Mouse (Mus musculus) adrenal gland, adult 2 months (tissue): ENCODE results near the gene Fam78b. TPM values are rescaled to one million over a fixed set of nuclear protein-coding genes. Genes with fewer than 3 reads are reported as not detected.
A peak's percentile ranks its signal among the peaks of the same experiment; 100 is the strongest.

Source experiments
- DNase-seq: peaks from one replicate; pipeline ENCODE4 v3.0.0; 2021
- polyA plus RNA-seq: library from polyadenylated mRNA; depleted of rRNA; stranded (reverse); fragments of >200 nt; gene quantifications from 2 replicates; pipeline ENCODE4 v1.2.3, GENCODE M21; 2012
- total RNA-seq, 2 experiments: library from RNA; stranded (reverse); gene quantifications; 2 replicates each; pipeline ENCODE4 v1.2.3; 2021

The Fam78b gene
- total and polyA plus RNA-seq, 3 experiments: 4.1 to 6.9 (median 6.4) TPM

DNA sequence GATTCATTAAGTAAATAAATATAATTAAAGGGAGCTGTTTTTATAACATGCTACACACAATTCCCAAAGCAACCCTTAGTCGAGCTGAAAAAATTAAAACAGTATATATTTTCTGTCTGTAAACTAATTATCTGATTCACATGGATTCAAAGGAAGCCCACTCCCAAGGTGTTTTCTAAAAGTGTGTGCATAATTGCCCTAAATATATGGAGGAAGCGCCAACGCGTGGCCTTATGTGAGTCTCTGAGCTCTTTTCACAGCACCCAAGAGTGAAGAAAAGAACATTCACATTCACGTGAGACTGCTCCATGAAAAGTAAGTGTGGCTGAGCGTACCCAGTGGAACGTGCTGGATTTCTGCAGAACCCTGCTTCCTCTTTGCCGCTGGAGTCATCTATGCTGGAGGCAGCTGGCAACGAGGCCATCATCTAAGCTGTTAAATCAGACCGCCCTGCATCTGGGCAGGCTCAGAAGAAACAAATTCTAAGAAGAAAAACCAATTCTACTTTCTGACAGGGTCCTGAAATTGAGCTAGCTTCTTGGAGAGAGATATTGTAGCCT lies 93.5 kb downstream of the Fam78b start:
- no peak for DNase-seq

DNA sequence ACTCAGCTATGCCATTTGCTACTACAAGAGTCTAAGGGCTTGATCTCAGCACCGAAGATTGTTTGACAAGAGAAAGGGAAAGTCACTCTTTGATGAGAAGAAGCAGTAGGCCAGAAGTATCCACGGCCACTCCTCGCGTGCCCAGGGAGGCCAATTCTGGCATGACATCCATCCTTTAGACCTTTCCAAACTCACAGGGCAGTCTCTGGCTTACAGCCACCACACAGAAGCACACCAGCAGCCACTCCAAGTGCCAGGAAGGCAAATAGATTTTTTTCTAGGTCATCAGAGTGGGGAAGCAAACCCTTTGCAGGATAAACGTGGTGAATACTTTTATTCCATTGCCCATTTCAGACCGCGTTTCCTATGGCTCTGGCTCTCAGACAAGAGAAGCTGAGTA lies 97.5 kb downstream of the Fam78b start:
- no peak for DNase-seq

DNA sequence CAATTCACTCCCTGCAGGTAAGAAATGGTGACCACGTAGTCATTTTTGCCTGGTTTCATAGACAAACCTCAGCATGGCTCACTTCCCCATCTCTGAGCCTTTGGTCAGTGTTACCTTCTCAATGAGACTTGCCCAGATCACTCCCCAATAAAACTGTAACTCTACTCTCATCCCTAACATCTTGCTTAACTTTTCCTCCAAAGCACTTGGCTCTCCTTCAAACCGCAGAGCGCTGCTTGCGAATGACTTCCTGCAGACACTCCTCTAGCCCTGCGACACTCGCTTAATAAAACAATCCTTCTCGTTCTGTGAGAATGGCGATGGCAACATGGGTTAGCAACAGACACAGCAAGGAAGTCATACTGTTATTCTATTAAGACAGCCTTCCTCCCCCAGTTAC lies 100.8 kb downstream of the Fam78b start:
- no peak for DNase-seq

DNA sequence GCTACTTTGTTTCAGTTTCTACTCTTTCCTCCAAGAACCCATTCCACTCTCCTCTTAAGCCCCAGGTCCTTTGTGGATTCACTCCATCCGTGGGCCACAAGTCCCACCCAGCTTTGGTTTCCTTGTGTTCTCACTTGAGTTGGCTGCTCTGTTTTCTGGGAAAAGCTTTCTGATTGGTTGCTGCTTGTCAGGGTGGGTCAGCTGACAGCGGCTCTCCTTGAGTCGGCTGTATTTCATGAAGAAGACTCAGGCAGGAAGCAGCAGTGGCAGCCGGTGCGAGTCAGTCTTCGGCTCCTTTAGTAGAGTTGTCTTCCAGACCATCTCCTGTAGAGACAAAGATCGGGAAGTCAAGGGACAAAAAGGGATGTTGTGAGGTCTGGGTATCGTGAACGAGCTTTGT lies 101.3 kb downstream of the Fam78b start:
- no peak for DNase-seq

DNA sequence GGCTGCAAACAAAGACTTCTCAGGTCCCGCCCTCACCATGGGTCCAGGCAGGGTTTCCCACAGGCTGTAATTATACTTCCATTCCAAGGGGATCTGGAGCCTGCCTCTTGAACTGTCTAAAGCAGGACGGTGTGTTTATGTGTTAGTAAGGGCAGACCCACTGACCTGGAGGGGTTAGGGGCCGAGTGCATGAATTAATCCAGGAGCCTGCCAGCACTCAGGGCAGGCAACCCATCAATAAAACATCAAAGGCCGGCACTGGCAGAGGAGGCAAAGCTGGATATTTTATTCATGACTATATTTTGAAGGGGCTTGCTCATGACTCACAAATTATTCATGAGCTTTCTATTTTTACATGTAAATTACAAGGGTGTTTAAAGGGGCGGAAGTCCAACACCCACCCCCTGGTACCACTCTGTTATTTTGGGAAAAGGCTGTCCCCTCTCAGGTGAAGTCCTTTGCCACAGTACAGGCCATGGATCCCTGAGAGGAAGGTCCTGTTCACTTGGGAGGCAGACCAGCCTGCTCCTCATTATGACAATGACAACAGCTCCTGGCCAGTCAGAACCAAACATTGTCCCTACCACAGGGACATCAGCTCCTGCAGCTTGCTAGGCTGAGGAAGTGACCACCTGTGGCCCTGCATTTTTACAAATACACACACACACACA lies 103.9 kb downstream of the Fam78b start:
- peak; percentile 20 for DNase-seq

DNA sequence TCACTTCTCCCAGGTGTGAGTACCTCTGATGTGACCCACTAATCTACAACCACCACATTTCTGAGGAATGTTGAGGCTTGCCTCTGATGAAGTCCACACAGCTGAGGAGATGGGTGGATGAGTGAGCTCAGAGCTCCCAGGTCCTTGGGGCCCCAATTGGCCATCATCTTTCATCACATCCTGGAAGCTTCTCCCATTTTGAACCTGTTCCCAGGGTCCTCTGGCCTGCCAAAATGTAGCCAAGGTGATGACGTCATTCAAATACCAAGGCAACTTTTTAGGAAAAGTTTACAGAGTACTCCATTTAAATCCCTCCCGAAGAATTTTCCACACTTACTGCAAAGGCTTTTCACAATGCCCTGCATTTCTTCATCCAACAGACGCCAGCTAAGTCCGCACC lies 104.7 kb downstream of the Fam78b start:
- no peak for DNase-seq

DNA sequence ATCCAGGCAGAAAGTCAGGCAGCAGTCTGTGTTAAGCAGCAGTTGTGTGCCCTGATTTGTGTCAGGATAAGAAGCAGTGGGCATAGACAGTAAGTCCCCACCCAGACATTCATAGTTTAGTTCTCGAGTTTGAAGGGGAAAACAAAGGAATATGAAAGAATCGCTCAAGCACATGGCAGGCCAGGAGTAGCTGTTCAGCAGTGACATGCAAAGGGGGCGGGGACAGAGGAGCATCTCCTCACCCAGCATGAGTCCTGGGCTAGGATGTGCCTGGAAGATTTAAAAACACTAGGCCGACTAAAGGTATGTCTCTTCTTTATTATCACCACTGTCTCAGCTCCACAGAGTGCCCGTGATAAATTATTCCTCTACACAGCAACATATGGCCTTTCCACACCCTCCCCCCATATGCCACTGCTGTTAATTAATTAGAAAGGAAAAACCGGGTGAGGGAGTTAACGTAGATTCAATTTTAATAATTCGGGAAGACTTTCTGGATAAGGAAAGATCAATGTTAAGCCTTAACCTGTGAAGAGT lies 107.8 kb downstream of the Fam78b start:
- DNase-seq: no peak

DNA sequence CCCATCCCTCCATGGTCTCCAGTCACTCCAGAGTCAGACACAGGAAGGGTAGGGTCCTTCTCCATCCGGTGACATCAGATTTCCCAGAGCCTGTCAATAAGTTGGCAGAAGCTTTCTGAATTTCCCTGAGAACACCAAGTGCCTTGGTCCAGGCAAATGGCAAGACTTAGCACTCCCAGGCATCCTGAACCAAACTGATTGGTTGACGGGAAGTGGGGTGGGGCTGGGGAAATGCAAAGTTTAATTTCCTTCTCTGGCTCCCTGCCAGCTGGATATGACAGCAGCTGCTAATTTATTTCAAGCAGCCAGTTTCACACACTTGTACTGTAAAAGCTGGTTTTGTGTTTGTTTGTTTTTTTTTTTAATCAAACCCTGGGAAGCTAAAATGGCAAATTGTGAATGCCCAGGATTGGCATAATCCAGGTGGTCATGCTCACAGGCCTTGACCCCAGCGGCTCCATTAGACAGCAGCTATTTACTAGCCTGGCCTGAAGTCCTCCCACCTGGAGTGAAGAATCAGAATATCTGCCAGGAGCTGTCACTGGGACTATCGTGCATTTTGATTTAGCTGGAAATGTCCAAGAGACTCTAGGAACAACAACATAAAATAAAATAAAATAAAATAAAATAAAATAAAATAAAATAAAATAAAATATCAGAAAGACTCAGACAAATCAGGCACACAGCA lies 113.3 kb downstream of the Fam78b start:
- no peak for DNase-seq

DNA sequence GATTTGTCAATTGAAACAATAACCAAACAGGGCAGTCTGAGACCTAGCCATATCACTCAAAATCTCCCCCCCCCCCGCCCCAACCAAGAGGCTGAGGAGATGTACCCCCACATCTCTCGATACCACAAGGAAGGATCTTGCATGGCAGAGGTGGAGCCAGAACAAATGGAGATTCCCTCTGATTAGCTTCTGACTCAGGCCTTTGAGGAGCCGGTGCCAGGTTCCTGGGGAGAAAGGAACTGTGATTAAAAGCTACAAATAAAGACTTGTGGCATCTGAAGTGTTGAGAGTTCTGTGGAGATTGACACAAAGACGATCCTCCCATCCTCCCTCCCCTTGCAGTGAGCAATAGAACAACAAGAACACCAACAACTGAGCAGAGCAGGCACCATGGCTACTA lies 113.9 kb downstream of the Fam78b start:
- DNase-seq: no peak

DNA sequence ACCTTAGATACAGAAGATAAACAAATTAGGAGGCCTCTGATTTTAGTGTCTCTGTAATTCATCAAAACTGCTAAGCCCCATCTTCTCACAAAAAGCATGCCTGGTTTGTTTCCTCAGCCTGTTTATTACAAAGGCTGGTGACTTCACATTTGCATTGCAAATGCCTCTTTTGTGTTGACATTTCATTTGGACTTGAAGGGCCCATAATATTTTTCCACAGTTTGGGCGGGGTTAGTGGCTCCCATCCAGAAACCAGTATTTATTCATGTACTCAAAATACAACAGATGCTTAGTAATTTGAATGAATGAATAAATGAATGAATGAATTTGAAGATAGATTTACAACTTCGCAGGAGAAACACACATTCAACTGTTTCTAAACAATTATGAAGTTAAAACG lies 115.5 kb downstream of the Fam78b start:
- DNase-seq: no peak

DNA sequence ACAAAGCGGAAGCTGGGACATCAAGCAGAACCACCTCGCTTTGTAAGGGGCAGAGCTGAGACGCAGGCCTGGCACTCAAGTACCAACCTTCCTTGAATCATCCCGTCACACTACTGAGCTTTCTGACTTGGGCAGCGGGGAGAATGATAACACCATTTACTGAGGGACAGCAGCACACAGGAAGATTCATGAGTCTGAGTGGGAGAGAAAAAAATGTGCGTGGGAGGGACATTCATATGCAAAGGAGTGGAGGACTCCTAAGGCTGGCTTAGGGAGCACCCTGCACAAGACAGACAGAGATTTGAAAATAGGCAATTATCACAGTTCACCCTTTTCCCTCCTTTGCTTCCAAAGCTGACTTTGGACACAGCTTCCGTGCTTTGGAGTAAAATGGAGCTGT lies 117.8 kb downstream of the Fam78b start:
- DNase-seq: no peak

DNA sequence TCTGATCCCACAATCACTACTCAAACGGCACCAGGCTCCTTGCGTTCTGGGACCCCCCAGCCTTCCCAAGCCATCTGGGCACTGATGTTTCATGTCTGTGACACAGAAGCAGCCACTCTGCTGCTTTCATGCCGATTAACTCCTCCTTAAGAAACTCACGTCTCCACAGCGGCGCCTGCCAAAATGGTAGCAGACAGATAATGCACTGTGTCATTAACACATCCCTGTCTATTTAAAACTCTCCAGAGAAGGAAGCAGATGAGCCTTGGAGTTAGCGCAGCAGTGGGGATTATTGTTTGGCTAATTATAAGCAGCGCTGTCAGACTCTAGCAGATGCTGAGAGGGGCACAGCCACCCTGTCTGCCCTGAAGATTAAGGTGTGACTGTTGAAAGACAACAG lies 118.2 kb downstream of the Fam78b start:
- DNase-seq: no peak

DNA sequence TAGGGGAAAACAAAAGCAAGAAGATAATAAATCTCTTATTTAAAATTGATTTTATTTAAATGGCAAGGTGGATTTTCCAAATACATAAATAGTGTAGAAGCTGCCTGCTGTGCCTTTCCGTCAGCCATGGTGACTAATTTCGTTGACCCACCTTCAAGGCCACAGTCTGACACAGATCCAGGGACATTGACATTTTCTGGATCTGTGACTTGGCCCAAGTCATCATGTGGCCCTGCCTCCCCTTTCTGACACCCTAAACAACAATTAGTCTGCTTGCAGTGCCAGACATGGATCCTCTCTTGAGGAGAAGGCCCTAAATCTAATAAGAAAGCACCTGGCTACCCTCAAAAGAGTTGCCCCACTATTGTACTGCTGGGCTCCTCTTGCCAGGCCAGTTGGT lies 121.2 kb downstream of the Fam78b start:
- DNase-seq: peak; percentile 81

DNA sequence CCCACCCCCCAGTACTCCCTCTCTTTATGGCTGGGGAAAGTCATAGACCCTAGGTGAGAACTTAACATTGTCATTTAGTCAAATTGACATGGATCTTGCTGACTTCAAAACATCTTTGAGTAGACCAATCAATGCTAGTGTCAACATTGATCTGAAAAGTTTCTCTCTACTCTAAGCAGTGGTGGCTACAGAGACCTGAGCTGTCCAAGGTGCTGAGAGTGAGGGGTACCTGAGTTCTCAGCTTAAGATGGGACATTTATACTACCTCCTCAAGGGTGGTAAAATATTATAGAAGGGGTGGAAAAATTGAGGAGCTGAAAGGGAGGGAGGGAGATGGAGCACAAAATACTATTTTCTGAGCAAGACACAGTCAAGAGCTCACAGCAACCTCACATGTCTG lies 122.3 kb downstream of the Fam78b start:
- DNase-seq: no peak

DNA sequence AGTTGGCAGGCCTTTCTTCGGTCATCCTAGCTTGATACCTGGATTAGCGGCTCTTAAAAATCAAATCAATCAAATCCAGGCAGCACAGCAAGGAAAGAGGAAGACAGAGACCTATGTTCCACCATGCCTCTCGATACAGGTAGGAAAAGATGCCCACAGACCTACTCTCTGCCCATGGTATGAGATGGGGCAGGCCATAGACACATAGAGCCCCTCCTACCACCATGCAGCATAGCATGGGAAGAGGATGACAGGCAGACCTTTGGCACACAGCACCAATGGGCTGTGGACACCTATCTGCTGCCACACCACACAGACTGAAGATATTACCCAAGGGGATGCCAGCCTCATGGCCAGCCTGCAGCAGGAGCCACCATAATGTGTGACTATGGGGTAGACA lies 124.7 kb downstream of the Fam78b start:
- DNase-seq: no peak

DNA sequence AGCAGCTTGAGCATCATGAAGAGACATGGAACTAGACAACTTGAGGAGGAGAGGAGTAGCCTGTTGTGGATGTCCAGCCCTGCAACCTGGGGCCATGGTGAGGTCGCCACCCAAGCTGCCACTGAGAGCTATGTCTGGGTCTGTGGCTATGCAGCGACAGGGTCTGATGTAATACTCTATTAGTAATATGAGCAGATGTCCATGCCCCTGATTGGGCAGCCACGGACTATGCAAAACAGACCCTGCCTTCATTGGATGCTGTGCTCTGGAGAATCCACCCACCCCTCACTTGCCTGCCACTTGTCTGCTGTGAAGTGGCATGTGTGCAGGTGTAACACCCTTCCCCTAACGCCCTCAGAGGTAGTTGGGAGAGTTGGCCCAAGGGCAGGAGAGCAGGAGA lies 125.1 kb downstream of the Fam78b start:
- DNase-seq: no peak

DNA sequence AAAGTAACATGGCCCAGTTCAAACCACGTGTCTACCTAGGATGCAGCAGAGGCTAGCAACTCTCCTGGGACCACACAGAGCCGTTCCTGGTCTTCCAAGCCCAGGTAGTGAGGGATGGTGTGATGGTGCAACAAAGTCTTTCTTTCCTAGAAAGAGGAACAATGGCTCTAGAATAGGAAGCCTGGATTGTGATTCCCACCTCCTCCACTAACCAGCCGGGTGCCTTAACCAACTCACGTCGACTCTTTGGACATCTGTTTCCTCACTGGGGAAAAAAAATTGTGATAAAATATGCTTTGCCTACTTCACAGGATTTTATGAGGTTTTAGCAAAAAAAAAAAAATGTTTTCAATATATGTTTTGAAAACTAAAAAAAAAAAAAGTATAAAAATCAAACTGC lies 134.5 kb downstream of the Fam78b start:
- no peak for DNase-seq
